Mouse (Mus musculus) embryonic fibroblast, embryonic 13.5 days (primary cell): ENCODE data around the gene Sept5.

Experiments
- CTCF ChIP-seq: IDR thresholded peaks from 2 replicates; pipeline ENCODE4 v1.5.1; 2011; ENCODE audit warnings: mild to moderate bottlenecking, control low read depth, low read length, moderate library complexity, borderline replicate concordance; ENCODE audit not compliant: insufficient read depth
- POLR2A ChIP-seq: IDR thresholded peaks from 2 replicates; pipeline ENCODE4 v1.6.1; 2011; ENCODE audit warnings: low read depth, mild to moderate bottlenecking, control low read depth, low read length, moderate library complexity

- TF ChIP-seq CTCF (no peak), POLR2A (no peak)
Observed at GRCm38 (mm10) chr16:18636804-18637203, 7.0 kb upstream of the Sept5 start.
